Mouse (Mus musculus) CD4-positive, CD25-positive, alpha-beta regulatory T cell, adult 2 months (primary cell): ENCODE measurements around the gene Anks1b.

Experiments
- DNase-seq: peaks from one replicate; pipeline ENCODE4 v3.0.0-alpha.2; 2012; ENCODE audit warnings: low read depth, low spot score

The Anks1b gene

DNA sequence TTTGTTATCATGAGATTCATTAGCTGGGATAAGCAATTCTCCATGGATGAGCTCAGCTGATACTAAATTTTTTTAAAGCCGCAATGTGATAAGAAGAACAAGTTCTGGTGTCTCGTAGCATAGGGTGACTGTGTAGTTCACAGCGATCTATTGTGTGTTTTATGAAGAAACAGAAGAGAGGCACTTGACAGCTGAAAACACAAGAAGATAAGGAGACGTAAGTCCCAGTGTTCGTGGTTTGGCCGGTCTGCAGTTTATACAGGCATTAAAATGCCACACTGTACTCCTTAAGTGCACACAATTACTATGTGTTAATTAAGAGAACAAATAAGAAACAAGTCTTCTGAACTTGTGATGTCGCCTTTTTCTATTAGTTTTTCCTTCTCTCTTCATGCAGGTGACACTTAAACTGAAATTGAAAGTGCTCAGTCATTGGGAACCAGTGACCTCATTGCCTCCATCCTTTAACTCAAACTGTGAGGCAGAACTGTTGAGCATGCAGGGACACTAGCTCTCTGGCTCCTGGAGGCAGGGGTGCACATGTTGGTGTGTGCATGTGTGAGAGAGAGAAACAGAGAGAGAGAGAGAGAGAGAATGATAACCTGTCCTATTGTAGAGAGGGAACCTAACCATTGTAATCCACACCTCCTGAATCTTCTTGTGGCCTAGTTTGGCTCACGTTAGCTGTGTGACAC, 935.5 kb downstream of the Anks1b start:
- no peak for DNase-seq

DNA sequence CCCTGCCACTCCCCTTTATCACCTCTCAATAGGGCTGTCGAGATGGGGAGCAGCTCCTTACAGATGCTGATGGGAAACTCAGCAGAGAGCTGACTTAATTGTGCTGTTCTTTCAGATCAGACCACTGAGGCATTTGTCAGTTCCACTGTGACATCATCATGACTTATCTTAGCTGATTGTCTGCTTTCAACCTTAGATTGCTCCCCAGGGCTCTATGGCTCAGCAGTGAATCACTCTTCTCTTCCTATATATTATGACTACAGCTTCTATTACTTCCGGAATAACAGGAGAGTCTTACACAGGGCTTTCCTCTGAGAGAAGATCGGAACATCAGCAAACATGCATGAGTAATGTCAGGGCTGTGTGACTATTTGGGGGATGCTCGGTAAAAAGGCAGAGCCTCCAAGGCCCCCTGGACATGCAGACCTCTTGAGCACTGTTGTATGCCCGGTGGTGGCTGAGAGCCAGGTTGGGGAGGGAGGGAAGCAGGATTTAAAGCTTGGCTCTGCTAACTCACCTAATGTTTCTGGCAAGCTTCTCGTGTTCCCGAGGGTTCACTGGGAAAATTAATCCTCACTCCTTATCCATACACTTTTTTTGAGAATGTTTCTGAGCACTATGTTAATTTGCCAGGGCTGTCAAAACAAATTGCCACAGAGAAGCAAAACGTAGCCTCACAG, 936.7 kb downstream of the Anks1b start:
- DNase-seq, result no peak

DNA sequence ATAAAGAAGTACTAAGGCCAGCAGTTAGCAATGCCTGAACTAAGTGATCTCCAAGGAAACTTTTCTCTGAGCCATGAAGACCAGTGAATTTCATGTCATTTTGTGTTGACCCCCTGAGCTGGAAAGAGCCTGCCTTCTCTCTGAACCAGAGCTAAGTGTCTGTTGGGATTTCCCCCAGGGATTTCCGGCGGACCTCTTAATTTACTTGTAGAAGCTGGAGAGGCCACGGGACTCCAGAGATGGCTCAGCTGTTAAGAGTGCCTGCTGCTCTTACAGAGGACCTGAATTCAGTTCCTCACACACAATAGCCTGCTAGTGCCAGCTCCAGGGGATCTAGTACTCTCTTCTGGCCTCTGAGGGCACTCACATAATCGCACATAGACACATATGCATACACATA, 938.1 kb downstream of the Anks1b start:
- no peak for DNase-seq

DNA sequence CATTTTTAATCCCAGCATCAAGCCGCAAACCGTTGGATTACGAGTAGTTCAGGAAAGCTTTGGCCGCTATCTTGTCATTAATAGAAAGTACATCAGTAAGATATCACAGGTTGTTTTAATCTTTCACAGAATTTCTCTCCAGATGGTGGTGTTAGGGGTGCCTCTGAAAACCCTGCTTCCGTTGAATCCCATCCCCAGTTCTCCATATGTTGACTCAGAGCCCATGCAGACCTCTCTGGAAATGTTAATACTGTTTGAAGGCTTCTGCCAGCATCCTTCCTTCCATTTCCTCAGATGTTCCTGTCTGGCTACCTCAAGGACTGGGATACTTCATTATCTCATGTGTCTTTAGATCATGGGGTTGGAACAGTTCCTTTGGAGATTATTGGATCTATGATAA, 940.0 kb downstream of the Anks1b start:
- DNase-seq, result no peak

DNA sequence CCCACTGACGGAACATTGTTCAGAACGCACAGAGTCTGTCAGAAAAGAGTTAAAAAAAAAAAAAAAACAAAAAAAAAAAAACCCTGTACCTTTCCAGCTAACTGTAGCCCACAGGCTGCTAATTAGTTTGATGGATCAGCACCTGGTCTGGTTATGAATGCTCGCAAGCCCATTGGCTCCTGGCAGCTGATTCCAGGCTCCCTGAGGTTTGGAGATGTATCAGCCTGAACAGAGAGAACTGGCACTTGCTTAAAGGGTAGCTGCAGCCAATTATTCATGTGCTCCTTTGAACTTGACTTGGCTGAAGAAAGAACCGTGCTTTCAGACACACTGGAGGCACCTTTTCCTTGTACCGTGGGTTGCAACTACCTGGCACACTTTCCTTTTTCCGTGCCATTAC, 941.1 kb downstream of the Anks1b start:
- no peak for DNase-seq

DNA sequence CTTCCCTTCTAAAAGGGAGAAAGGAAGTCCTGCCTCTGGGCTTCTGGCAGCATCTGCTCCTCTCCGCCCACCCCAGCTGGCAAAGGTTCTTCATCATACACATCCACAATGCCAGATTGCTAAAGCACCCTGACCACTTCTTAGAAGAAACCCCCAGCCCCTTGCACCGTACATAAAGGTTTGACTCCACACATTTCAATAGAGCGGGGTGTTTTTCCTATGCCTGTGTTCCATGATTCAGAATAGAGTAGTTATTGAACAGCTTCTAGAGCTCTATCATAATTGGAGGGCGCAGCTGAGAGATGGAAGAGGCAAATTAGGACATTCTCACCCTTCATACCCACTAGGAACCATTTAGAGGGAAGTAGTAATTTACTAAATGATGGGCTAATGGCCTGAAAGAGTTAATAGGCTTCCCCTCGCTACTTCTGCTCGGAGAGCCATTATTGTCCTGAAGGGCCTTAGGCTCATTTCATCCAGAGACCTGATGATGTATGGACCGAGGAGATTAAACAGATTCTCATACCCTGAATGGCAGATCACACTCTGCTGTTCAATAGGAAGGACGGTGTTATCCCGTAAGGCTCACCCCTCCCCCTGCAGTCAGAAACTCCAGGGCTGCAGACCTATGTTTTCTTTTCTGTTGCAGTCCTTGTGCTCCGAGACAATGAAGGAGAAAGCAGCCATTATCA, 945.1 kb downstream of the Anks1b start:
- DNase-seq, result no peak

DNA sequence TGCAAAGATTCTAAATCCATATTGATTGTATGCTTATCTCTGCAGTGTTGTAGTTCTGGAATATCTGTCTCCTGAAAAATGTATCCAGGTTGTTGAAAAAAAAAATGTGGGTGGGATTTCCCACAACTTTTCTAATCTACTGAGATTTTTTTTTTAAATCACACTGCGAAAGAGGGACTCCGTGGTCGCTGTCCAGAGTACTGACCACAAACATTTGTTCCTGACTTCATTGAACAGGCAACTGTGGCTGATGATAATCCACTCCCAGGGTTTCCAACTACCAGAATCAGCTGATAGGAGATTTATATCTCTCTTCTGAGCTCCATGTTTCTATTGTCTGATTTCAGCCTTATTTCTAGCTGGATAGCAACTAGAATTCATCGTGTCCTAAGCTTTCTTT, 950.1 kb downstream of the Anks1b start:
- DNase-seq, result no peak

DNA sequence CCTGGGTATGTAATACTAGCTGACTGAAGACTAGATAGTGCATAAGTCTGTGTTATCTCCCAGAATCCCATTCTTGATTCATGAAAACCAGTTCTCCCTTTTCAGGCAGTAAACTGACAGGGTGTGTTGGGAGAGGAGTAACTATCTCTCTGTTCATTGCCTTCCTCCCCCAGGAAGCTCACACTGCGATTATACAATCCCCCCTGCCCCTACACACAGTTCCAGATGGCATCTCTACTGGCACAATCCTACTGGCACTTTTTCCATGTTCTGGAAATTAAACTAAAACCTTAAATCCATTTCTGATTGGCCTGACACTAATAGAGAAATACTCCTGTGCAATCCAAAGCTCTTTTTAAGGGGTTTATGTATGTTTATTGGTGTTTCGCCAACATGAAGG, 951.4 kb downstream of the Anks1b start:
- DNase-seq, result no peak

DNA sequence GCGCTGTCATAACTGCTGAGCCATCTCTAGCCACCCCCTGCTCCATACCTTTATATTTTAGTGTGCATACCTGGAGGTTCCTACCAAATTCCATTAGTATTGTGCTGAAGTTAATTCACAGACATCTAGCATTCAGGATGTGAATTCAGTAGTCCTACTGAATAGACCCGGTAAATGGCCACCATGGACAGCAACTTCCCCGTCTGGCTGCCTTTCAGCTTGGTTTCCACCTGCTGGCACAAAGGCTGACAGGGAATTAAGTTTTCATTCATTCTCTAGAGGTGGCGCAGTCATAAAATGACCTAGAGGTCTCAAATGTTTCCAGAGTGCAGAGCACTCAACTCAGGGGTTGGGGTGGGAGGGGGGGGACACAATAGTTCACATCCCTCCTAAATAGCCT, 953.6 kb downstream of the Anks1b start:
- DNase-seq, result no peak

DNA sequence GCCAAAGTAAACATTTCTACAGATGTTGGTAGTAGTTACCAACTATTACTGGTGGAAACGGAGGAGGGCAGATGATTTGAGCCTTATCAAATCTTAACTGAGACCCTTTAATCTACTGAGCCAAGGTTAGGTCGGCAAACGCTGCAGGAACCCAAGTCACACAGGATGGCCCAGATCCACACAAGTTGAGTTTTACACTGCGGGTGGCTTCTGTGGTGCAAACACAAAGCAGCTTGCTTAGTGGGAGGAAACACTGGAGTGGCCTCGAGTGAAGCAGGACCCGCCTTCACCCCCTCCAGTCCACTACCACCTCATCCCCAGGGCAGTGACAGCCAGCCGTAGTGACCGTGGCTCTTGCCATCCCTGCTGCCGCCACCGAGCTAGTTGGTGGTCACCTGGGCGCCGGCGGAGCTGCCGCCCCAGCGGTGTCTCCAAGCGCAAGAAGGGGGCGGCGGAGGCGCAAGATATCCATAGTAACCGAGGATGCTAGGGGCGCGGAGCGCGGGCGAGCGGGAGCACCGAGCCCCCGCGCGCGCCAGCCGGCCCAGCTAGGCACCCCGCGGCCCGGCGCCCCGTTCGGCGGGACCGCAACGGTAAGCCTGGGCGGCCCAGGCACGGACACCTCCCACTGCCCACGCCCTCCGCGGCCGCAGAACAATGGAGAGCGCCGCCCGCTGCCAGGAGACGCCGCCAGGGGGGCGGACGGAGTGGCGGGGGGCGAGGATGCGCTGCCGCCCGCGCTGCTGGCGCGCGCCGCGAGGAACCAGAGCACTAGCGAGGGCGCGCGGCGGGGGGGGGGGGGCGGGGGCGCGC, 955.5 kb downstream of the Anks1b start:
- no peak for DNase-seq

DNA sequence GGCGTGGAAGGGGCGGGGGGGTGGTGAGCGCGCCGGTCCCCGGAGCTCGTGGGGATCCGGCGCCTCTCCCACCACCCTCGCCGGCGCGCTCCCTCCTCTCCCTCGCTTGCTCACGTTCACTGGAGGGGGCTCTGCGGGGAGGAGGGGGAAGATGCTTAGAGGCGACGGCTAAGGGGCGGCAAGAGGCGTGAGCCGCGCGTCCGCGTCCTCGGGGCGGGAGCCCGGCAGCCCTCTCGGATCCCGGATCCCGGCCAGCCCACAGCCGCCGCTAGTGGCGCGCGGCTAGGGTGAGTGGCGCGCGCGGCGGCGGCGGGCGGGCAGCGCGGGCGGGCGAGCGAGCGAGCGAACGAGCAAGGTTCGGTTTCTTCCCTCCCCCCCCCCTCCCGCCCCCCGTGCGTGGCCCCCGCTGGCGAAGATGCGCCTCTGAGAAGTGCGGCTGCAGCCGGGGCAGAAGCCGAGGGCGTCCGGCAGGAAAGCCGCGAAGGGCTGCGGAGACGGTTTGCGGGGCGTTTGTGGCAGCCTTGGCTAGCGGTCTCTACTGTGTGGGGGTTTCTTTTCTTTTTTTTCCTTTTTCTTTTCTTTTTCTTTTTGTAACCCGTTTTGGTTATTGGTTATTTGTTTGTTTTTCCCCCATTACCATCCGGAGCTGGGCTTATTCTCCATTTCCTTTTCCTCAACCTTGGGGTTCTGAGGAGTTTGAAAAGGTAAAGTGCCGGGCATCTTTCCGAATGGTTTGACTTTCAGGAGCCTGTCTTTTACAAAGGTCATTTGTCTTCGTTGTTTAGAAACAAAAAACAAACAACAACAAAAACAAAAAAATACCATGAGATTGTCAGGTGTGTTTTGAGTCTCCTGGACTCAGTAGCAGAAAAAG, 956.3 kb downstream of the Anks1b start:
- no peak for DNase-seq

DNA sequence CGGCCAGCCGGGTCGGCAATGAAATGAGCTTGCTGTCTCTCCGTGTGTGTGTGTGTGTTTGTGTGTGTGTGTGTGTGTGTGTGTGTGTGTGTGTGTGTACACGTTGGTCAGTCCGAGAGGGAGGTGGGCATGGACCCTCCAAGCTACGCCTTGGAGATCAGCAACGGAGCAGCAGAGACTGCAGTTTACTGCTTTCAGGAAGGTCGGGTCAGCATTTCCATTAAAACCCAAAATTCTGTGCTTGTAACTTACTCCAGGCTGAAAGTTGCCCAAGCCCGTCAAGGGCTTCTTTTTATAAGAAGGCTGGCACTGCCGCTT, 956.9 kb downstream of the Anks1b start:
- no peak for DNase-seq

DNA sequence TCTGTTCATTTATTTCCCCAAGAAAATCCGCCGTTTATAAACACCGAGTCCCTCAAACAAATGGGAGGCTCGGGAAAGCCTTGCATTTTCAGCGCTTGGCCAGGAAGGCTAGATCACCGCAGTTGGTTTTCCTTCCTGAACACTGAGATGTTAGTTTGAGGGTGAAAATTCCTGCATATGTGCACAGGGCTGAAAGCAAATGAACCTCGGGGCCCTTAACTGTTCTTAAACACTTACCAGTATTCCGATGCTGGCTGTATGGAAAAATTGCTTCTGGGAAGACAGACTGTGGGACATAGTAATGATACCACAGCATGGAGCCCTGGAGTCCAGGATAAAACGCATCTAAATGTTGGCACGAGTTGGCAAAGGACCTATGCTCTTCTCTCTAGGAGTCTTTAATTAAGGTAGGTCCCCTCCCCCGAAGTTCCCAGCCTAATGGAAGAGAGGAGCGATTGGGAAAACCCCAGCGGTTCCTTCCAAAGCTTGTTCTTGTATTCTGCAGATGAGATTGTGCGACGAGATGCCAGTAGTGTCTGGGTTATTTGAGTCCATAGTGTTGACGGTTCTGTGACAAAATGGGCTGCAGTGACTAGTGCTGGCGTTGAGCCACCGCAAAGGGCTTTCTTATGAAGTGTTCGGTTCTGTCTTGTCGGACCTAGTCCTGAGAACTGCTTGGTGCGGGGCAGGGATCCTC, 957.4 kb downstream of the Anks1b start:
- no peak for DNase-seq

DNA sequence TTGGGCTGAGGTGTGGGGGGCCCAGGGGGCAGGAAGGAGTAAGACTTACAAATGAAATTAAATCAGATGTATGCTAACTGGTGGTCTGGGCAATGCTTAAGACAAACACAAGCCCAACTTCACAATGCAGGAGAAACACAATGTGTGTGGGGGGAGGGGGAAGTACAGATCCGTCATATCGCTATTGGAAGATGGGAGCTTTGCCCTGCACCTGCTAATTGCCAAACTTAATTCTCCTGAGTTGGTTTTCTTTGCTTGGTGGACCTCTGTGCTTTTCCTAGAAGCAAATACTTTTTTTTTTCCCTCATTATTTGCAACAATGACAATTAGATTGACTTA, 957.9 kb downstream of the Anks1b start:
- no peak for DNase-seq

DNA sequence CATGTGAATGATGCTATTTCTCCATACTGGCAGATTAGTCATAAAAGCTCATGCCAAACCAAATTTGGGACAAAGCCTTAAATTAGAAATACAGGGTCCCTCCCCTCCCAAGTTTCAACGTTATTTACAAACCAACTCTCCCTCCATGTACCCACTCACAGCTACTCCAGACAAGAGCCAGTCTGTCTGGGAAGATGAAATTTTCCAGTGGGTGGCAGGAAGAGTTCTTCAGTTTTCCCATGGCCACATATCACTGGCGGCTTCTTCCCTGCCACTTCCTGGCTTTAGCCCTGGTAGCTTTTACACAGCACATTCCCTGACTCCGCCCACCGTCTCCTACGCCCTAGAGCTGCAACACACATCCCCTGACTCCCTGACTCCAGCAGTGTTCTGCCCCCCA, 961.0 kb downstream of the Anks1b start:
- DNase-seq, result no peak

DNA sequence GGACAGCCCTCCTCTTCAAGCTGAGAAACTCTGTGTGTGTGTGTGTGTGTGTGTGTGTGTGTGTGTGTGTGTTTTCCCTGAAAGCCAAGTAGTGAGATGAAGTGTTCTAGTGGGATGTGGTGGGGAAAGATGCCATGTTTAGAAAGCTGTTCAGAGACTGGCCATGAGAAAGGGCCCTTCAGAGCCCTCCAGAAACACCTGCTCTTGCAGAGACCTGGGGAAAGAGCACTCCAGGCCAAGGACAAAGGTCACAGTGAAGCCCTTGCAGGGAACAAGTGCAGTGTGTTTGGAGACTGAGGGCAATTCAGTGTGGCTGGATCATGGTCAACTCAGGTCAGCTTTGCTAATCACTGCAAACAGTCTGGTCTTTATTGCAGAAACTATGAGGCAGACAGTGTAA, 961.9 kb downstream of the Anks1b start:
- DNase-seq, result no peak

DNA sequence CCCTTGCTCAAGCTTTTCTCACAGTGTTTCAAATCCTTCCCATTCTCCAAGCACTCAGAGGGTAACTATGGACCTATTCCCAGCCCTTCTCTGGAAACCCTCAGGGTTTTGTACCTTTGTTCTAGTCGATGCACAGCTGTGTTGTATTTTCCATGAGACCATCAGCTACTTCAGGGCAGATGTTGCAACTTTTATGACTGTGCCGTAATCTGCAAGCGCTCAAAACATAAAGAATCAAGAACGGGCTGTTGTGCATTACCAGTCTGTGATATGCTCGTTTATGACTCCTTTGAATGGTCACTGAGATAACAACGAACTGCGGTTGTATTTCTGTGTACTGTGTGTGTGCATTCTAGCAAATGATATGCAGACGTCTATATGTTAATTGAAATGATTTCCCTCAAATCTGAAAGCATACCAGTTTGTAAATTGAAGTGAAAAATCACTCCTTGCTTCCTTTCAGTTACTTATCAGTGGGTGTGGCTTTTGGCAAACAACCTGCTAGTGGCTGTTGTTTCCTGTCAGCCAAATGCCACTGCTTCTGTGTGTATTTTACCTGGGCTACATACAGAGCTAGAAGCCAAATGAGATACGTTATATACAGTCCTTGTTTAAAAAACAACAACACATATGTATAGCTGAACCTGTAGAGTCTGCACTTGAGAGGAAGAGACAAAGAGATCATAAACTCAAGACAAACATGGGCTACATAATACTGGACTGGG, 966.5 kb downstream of the Anks1b start:
- DNase-seq, result no peak

DNA sequence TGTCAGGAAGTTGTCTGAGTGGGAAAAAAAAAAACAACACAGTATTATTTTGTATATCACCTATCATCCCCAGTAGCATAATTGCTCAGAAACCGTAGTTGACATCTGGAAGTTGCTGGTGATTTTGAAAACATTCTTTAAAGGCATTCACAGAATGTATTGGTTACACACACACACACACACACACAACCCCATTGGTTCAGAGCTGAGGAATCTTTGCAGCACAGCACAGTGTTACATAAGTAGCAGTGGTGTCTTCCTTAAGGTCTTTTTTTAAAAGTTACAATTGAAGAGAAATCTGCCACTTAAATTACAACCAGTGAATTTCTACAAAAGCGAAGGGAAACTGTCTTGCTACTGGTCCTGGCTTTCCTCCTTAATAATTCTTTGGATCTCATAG, 969.1 kb downstream of the Anks1b start:
- DNase-seq, result no peak

DNA sequence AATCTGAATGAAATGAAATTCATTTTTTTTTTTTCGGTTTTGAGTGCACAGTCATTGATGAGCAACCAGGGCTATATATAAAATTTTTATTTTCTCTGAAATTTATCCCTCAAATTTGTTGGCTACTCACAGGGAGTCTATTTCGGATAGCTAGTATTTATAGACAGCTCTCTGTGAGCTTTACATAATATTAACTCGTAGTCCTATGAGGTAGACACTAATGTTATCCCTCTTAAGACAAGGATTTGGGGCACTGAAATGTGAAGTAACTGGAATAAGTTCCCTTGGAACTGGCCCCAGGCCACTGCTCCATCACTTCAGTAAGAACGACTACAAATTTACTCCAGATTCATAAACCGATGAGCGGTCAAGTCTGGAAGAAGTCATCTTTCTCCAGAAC, 977.8 kb downstream of the Anks1b start:
- no peak for DNase-seq

DNA sequence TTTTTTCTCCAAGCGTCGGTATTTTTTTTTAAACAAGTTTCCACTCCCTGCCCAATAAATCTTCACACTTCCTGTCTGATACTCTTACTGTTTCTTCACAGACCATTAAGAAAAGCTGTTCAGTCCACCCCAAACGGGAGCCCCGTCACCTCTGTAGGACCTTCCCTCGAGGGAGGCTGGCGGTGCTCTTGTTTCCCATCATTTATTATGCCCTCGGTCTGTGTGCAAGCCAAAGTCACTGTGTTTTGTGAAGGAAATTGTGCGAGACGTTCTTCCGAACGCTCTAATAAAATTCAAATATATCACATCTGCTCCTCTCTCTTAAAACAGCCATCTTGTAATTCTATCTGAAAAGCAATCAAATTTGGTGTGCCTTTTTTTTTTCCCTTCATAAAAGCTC, 978.7 kb downstream of the Anks1b start:
- no peak for DNase-seq
